Mouse (Mus musculus) midbrain, embryonic 16.5 days (tissue): ENCODE results near the gene Utp20. TPM values are rescaled to one million over a fixed set of nuclear protein-coding genes. Genes with fewer than 3 reads are reported as not detected.
"Not testable (repeated sequence)": the region's sequence is repeated elsewhere in the genome, so short reads cannot be mapped to it uniquely, and the experiment has no call there.

Experiments used
- ATAC-seq: fragments of 200-750 bp; cut with Nextera tagmentation; 2 replicates; pipeline ENCODE4 v1.8.0; 2017; ENCODE audit warnings: moderate TSS enrichment
- H3K27ac ChIP-seq: fragments of 300-500 bp; sonication (generic); 2 replicates; pipeline ENCODE4 v1.5.1; 2014; ENCODE audit warnings: mild to moderate bottlenecking, low read length, mixed read lengths
- H3K27me3 ChIP-seq: fragments of 300-500 bp; sonication (generic); 2 replicates; pipeline ENCODE4 v1.6.1; 2014; ENCODE audit warnings: low read depth, low read length, mixed read lengths; ENCODE audit not compliant: control insufficient read depth, insufficient read depth
- H3K36me3 ChIP-seq: fragments of 300-500 bp; sonication (generic); 2 replicates; pipeline ENCODE4 v1.6.1; 2014; ENCODE audit warnings: mild to moderate bottlenecking, low read length, moderate library complexity, mixed read lengths; ENCODE audit not compliant: control insufficient read depth, insufficient read depth
- H3K4me1 ChIP-seq: fragments of 300-500 bp; sonication (generic); 2 replicates; pipeline ENCODE4 v1.6.1; 2014; ENCODE audit warnings: mild to moderate bottlenecking, low read length, mixed read lengths; ENCODE audit not compliant: control insufficient read depth, insufficient read depth
- H3K4me2 ChIP-seq: fragments of 300-500 bp; sonication (generic); 2 replicates; pipeline ENCODE4 v1.6.1; 2014; ENCODE audit warnings: mild to moderate bottlenecking, low read length, mixed read lengths
- H3K4me3 ChIP-seq: fragments of 300-500 bp; sonication (generic); 2 replicates; pipeline ENCODE4 v1.5.1; 2014; ENCODE audit warnings: low read depth, mild to moderate bottlenecking, low read length, moderate library complexity, mixed read lengths
- H3K9ac ChIP-seq: fragments of 300-500 bp; sonication (generic); 2 replicates; pipeline ENCODE4 v1.6.1; 2014; ENCODE audit warnings: low read depth, low read length, mixed read lengths
- H3K9me3 ChIP-seq: fragments of 300-500 bp; sonication (generic); replicated peaks from 2 replicates; pipeline ENCODE4 v1.6.1; 2014; ENCODE audit warnings: mild to moderate bottlenecking, low read length, mixed read lengths; ENCODE audit not compliant: control insufficient read depth, poor library complexity, severe bottlenecking
- WGBS: fragments of 180-500 bp; shearing (Covaris S2); extraction: QIAGEN DNeasy Blood & Tissue Kit; methylation state at CpG from one replicate; pipeline ENCODE4 v1.1.7; 2014; 5-methylcytosine and 5-hydroxymethylcytosine counted together
- polyA plus RNA-seq: library from polyadenylated mRNA; unstranded; fragments of >200 nt; fragmentation: Nextera tagmentation; extraction: Ambion mirVana; gene quantifications from 2 replicates; pipeline ENCODE4 v1.2.1, GENCODE M21; 2015

The Utp20 gene
- polyA plus RNA-seq, 1 experiment from 2014 or later, result 8.0 TPM

DNA sequence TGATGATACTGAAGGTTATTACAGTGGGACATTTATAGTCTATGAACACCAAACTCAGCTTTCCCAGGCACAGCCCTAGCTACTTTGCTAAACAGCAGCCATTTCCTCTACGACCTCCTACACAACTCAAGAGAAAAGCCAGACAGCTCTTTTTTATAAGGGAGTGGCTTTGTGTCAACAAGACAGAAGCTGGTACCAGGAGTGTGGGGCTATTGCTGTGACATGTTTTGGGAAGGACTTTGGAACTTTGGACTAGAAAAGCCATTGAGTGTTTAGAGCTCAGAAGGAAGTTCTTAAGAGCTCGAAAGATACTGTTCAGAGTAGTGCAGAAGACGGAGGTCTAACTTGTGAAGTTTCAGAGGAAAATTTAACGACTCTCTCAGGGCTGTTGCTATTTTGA is 29.7 kb downstream of the Utp20 start:
- Histone ChIP-seq H3K27me3 (no peaks in the 10 kb centered on the region), H3K27ac (no peak overlapping the region), H3K4me2 (no peak overlapping the region), H3K4me3 (no peak overlapping the region), H3K9me3 (no peaks in the 10 kb centered on the region), H3K4me1 (no peaks in the 10 kb centered on the region), H3K9ac (no peak overlapping the region), H3K36me3 (peaks cover 16% of the 10 kb centered on the region)
- no peak for ATAC-seq
- WGBS, result 87% methylated on average over 4 of the region's 4 CpGs

DNA sequence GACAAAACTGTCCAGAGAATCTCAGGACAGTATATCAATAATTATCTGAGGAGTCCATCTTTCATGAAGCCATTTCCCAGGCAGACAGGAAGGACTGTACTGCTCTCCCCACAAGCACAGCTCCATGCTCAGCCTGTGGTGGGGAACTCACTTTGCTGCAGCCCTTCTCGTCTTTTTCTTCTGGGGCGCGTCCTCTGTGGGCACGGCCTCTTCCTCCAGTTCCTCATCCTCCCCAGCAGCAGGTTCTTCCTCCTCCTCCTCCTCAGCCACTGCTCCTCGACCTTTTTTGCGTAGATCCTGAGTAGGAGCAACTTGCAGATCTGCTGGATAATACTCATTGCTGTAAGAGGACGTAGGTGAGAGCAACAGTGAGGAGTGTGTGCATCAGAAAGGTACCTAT is 31.4 kb downstream of the Utp20 start:
- H3K27me3 ChIP-seq, result no peaks in the 10 kb centered on the region
- H3K27ac ChIP-seq, result no peak overlapping the region
- H3K4me3 ChIP-seq, result no peak overlapping the region
- no peak overlapping the region for H3K9ac ChIP-seq
- H3K4me2 ChIP-seq, result no peak overlapping the region
- 96% methylated on average over 7 of the region's 7 CpGs for WGBS
- ATAC-seq, result no peak
- H3K36me3 ChIP-seq, result peaks cover 16% of the 10 kb centered on the region
- H3K4me1 ChIP-seq, result no peaks in the 10 kb centered on the region
- H3K9me3 ChIP-seq, result no peaks in the 10 kb centered on the region

DNA sequence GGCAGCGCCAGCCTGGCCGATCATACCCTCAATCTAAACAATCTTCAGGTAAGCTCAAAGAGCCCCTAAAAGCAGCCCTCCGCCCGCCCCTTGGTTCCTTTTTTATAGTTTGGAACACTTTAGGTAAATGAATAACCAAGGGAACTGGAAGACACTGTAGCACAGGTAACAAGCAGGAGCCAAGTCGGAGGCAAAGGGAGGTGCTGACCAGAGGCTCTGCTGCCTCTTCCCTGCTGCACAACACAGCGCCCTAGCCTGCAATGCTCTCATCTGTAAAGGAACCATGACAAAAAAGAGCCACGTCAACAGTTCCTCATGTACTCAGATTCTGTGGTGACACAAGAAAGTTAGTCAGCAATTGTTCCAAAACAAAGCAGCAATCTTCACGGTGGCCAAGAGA is 32.0 kb downstream of the Utp20 start:
- no peak overlapping the region for H3K4me3 ChIP-seq
- WGBS, result 96% methylated on average over 8 of the region's 8 CpGs
- H3K9me3 ChIP-seq, result no peaks in the 10 kb centered on the region
- H3K27me3 ChIP-seq, result no peaks in the 10 kb centered on the region
- H3K27ac ChIP-seq, result no peak overlapping the region
- no peak overlapping the region for H3K9ac ChIP-seq
- no peak for ATAC-seq
- no peaks in the 10 kb centered on the region for H3K4me1 ChIP-seq
- H3K36me3 ChIP-seq, result peaks cover 16% of the 10 kb centered on the region
- H3K4me2 ChIP-seq, result no peak overlapping the region

DNA sequence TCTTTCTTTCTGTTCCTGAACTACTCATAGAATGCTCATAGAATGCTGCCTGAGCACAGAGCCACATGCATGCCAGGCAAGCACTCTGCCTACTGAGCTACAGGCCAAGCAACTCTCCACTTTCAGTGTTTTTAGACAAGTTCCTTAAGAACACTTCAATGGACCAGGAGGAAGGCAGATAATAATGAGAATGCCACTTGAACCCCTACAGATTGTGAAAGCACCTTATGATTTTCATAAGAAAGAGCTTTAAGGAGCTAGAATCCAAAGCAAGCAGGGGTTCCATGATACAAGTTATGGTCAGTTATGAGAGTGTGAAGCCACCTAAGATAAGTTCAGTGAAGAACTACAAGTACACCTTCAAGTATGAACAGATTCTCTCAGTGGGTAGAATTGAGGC is 32.9 kb downstream of the Utp20 start:
- H3K27ac ChIP-seq, result no peak overlapping the region
- peaks cover 16% of the 10 kb centered on the region for H3K36me3 ChIP-seq
- H3K27me3 ChIP-seq, result no peaks in the 10 kb centered on the region
- ATAC-seq, result no peak
- H3K9me3 ChIP-seq, result no peaks in the 10 kb centered on the region
- no peaks in the 10 kb centered on the region for H3K4me1 ChIP-seq
- H3K9ac ChIP-seq, result no peak overlapping the region
- H3K4me2 ChIP-seq, result no peak overlapping the region
- no peak overlapping the region for H3K4me3 ChIP-seq

DNA sequence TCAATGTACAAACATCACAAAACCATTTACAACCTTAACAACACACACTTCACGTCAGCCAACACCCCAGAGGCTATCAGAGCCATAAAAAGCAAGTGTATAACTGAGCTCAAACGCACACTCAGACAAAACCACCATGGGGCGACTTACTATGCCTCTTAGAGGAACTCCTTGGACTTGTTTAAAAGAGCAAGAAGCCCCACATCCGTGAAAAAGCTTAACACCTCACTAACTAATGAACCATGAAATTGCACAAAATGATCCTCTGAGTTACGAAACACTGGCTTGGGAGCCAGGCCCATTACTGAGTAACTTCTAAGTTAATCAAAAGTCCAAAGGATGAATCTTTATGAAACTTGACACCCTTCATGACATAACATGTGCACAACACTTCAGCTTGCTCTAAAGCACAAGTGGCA is 42.1 kb downstream of the Utp20 start:
- Histone ChIP-seq H3K4me1 (no peaks in the 10 kb centered on the region), H3K9me3 (no peaks in the 10 kb centered on the region), H3K27ac (no peak overlapping the region), H3K36me3 (peaks cover 12% of the 10 kb centered on the region), H3K9ac (no peak overlapping the region), H3K27me3 (no peaks in the 10 kb centered on the region), H3K4me2 (no peak overlapping the region), H3K4me3 (no peak overlapping the region)
- ATAC-seq, result no peak
- WGBS, result 76% methylated on average over 5 of the region's 5 CpGs

DNA sequence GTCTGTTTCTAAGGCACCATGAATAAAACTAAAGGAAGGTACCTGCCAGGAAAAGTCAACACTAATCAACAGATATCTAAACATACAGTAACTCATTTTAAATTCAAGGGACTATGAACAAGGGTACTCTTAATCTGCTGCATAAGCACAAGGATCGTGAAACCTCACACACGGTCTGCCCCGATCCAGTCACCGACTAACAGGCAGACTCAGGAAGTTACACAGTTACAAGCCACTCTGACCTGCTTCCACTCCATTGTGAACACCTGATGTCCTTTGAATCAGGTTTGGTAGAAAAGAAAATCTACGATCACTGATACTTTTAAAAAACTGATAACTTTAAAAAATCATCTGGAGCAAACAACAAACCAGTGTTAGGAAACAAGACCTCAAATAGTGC is 42.7 kb downstream of the Utp20 start:
- no peak overlapping the region for H3K4me3 ChIP-seq
- 98% methylated on average over 5 of the region's 5 CpGs for WGBS
- no peaks in the 10 kb centered on the region for H3K9me3 ChIP-seq
- H3K27ac ChIP-seq, result no peak overlapping the region
- H3K4me2 ChIP-seq, result no peak overlapping the region
- no peak overlapping the region for H3K9ac ChIP-seq
- no peak for ATAC-seq
- peaks cover 14% of the 10 kb centered on the region for H3K36me3 ChIP-seq
- no peaks in the 10 kb centered on the region for H3K4me1 ChIP-seq
- no peaks in the 10 kb centered on the region for H3K27me3 ChIP-seq

DNA sequence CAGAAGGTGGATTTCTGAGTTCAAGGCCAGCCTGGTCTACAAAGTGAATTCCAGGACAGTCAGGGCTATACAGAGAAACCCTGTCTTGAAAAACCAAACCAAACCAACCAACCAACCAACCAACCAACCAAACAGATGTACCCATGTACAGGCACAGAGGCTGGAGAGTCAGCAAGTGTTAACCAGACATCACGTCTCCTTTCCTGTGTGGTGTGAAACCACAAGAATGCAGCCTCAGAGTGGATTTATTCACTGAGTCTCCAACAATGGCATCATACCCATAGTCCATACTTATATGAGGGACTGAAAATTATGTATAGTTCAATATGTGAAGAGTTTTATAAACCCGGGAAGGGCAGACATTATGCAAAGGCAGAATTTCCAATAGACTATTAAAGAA is 43.5 kb downstream of the Utp20 start:
- H3K4me1 ChIP-seq, result not testable (repeated sequence)
- 86% methylated on average over 2 of the region's 2 CpGs for WGBS

DNA sequence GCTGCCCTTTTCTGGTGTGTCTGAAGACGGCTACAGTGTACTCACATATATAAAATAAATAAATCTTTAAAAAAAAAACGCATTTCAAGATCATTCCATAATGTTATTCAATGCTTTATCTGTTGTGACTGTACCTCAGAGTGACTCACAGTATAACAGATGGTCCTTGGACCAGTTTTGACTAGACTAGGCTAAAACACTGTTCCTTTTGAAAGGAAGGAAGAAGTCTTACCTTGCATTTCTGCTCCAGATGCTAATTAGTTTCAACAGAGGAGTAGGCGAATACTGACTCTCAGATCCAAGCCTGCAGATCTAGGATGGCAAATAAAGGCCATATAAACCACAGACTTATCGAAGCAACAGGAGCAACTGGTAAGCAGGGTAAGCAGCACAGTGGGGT is 45.9 kb downstream of the Utp20 start:
- H3K4me1 ChIP-seq, result no peaks in the 10 kb centered on the region
- peaks cover 13% of the 10 kb centered on the region for H3K36me3 ChIP-seq
- WGBS, result 92% methylated on average over 4 of the region's 4 CpGs
- no peak for ATAC-seq
- no peaks in the 10 kb centered on the region for H3K27me3 ChIP-seq
- H3K9me3 ChIP-seq, result no peaks in the 10 kb centered on the region
- no peak overlapping the region for H3K27ac ChIP-seq
- H3K4me2 ChIP-seq, result no peak overlapping the region
- no peak overlapping the region for H3K9ac ChIP-seq
- H3K4me3 ChIP-seq, result no peak overlapping the region

More for the DNA sequence above, 43.5 kb downstream of the Utp20 start:
- not testable (repeated sequence) for H3K27ac ChIP-seq, H3K9me3 ChIP-seq, ATAC-seq, H3K4me2 ChIP-seq, H3K4me3 ChIP-seq, H3K9ac ChIP-seq, H3K27me3 ChIP-seq
- peaks cover 14% of the 10 kb centered on the region for H3K36me3 ChIP-seq

DNA sequence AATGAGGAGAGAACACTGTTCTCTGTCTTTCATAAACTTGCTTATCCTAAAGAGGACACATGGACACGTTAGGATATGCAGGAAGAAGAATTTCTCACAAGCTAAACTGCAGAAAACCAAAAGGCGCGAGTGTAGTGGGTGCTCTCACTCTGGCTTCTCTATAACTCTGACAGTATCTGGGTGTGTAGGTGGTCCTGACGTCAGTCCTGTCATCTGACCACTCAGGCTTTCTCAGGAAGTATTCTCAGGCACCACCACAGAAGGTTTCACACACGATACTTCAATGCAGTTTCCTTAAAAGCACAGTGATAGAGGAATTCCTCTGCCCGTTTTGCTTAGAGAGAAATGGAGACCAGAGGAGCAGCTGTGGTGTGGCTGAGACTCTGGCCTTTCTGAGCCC is 50.4 kb downstream of the Utp20 start:
- H3K36me3 ChIP-seq, result peaks cover 23% of the 10 kb centered on the region

DNA sequence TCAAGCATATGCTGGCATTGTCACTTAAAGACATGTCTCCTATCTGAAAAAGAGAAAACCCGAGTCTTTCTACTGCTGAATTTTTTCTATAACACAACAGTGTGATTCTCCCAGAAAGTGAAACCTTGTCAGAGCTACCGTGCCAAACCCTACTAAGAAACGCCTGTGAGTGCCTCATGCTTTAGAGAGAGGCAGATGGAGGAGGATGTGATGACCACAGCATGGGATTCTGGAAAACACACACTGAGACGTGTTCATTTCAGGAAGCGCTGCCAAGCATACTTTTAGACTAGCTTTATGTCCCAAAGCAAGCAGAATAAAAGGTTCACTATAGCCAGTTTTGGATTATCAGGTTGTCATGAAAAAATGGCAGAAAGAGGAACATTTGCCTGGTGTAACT is 53.6 kb downstream of the Utp20 start:
- H3K4me2 ChIP-seq, H3K27me3 ChIP-seq, H3K9ac ChIP-seq, H3K4me3 ChIP-seq, H3K9me3 ChIP-seq, H3K4me1 ChIP-seq, H3K27ac ChIP-seq, ATAC-seq: not testable (repeated sequence)
- peaks cover 34% of the 10 kb centered on the region for H3K36me3 ChIP-seq
- WGBS, result 90% methylated on average over 5 of the region's 5 CpGs

More for the DNA sequence above, 50.4 kb downstream of the Utp20 start:
- no peak overlapping the region for H3K4me3 ChIP-seq
- H3K27ac ChIP-seq, result no peak overlapping the region
- no peaks in the 10 kb centered on the region for H3K27me3 ChIP-seq
- ATAC-seq, result no peak
- no peaks in the 10 kb centered on the region for H3K4me1 ChIP-seq
- H3K9me3 ChIP-seq, result no peaks in the 10 kb centered on the region
- no peak overlapping the region for H3K9ac ChIP-seq
- H3K4me2 ChIP-seq, result no peak overlapping the region
- 91% methylated on average over 6 of the region's 6 CpGs for WGBS
